26 mouse cellular contexts compared by ENCODE assay signal in the genomic region with DNA sequence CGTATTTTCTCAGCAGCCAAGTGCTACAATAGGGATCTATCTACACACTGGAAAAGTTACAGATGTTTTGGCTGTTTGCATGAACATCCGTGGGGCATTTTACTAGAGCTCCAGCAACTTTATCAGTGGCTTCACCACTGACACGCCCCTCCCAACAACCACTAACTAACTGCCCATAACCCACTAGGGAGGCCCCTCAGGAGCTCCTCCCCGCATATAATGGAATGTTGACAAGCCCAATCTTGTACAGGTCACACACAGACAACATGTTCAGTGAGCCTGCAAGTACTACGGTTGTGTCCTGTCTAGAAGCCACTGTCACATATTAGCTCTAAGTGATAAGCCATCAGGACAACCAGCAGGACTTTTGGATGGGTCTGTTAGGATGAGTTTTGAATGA. TPM values are rescaled to one million over a fixed set of nuclear protein-coding genes. Genes with fewer than 3 reads are reported as not detected.
DNase-seq lines count a peak whose midpoint lies in the region; ATAC-seq and TF ChIP-seq lines count a peak whose summit lies in the region.
"Had no signal": no experiment of that assay in that cellular context is flagged by ENCODE, and none has a peak within 500 bp of the region (broad histone marks: within the 10 kb centered on the region; RNA-seq: fewer than 3 reads in every experiment).

No protein-coding gene starts in this region.

- H3K9ac ChIP-seq in midbrain, embryonic 11.5 days (ENCODE audit: low read length): no peak overlapping the region
- no peak overlapping the region for H3K9ac ChIP-seq in midbrain, postnatal 0 days (replicated peaks; ENCODE audit: low read length, poor library complexity, severe bottlenecking)
- H3K9ac ChIP-seq in liver, embryonic 12.5 days: no peak overlapping the region
- no peak overlapping the region for H3K9ac ChIP-seq in liver, postnatal 0 days (replicated peaks)
- no peak overlapping the region for H3K9ac ChIP-seq in stomach, postnatal 0 days (ENCODE audit: low read length)
- H3K9ac ChIP-seq: forebrain, embryonic 13.5 days; intestine, embryonic 15.5 days; limb, embryonic 15.5 days; stomach, embryonic 15.5 days had no signal

- 88% methylated on average over 5 of the region's 5 CpGs for WGBS in midbrain, embryonic 11.5 days
- WGBS in midbrain, postnatal 0 days: 88% methylated on average over 5 of the region's 5 CpGs
- 23% methylated on average over 5 of the region's 5 CpGs for WGBS in liver, embryonic 12.5 days (ENCODE audit: insufficient replicate concordance)
- WGBS in liver, postnatal 0 days (ENCODE audit: insufficient replicate concordance): 50% methylated on average over 5 of the region's 5 CpGs
- 56% methylated on average over 5 of the region's 5 CpGs for WGBS in stomach, postnatal 0 days

- H3K4me1 ChIP-seq in midbrain, embryonic 11.5 days (ENCODE audit: control insufficient read depth, insufficient read depth, low read length): no peaks in the 10 kb centered on the region; the same call in 1 of the 2 replicates
- H3K4me1 ChIP-seq in midbrain, postnatal 0 days (ENCODE audit: insufficient read depth, low read length): no peaks in the 10 kb centered on the region
- peaks cover 55% of the 10 kb centered on the region for H3K4me1 ChIP-seq in liver, embryonic 12.5 days
- peaks cover 22% of the 10 kb centered on the region for H3K4me1 ChIP-seq in liver, postnatal 0 days (ENCODE audit: insufficient read depth)
- H3K4me1 ChIP-seq in stomach, postnatal 0 days (replicated peaks; ENCODE audit: control insufficient read depth, insufficient read depth): 0 out of 2 replicates have a peak, but pooled peaks cover 2% of the 10 kb centered on the region
- H3K4me1 ChIP-seq: limb, embryonic 10.5 days had no signal

- H3K27me3 ChIP-seq in midbrain, embryonic 11.5 days (ENCODE audit: control insufficient read depth, insufficient read depth, low read length): no peaks in the 10 kb centered on the region
- no peaks in the 10 kb centered on the region for H3K27me3 ChIP-seq in midbrain, postnatal 0 days (ENCODE audit: insufficient read depth, low read length)
- H3K27me3 ChIP-seq in liver, embryonic 12.5 days (replicated peaks): no peaks in the 10 kb centered on the region
- H3K27me3 ChIP-seq in liver, postnatal 0 days (ENCODE audit: insufficient read depth, low read length): no peaks in the 10 kb centered on the region
- no peaks in the 10 kb centered on the region for H3K27me3 ChIP-seq in stomach, postnatal 0 days (ENCODE audit: control insufficient read depth, insufficient read depth, low read length)
- H3K27me3 ChIP-seq: forebrain, embryonic 13.5 days; intestine, embryonic 15.5 days; limb, embryonic 15.5 days; megakaryocyte, embryonic 14.5 days; stomach, embryonic 15.5 days had no signal

- ATAC-seq in midbrain, embryonic 11.5 days (ENCODE audit: low FRiP score): no peak
- ATAC-seq in midbrain, postnatal 0 days (ENCODE audit: low FRiP score): no peak
- peak; percentile 85 for ATAC-seq in liver, embryonic 12.5 days
- peak; percentile 48 for ATAC-seq in liver, postnatal 0 days
- no peak for ATAC-seq in stomach, postnatal 0 days (ENCODE audit: low FRiP score, low TSS enrichment)
- no peak for ATAC-seq in monocyte, adult 5-6 weeks (replicated peaks; ENCODE audit: insufficient number of reproducible peaks, low FRiP score, low TSS enrichment, poor library complexity, severe bottlenecking)
- ATAC-seq: forebrain, embryonic 13.5 days; hindbrain, postnatal 0 days; intestine, embryonic 15.5 days had no signal

- H3K9me3 ChIP-seq in midbrain, embryonic 11.5 days (ENCODE audit: control insufficient read depth, low read length): no peaks in the 10 kb centered on the region; the same call in 1 of the 2 replicates
- H3K9me3 ChIP-seq in midbrain, postnatal 0 days (ENCODE audit: low read length): no peaks in the 10 kb centered on the region
- H3K9me3 ChIP-seq in liver, embryonic 12.5 days (replicated peaks): no peaks in the 10 kb centered on the region
- no peaks in the 10 kb centered on the region for H3K9me3 ChIP-seq in liver, postnatal 0 days (ENCODE audit: low read length)
- H3K9me3 ChIP-seq in stomach, postnatal 0 days (ENCODE audit: control insufficient read depth, low read length): no peaks in the 10 kb centered on the region
- H3K9me3 ChIP-seq: intestine, embryonic 15.5 days; limb, embryonic 10.5 days; limb, embryonic 15.5 days; megakaryocyte, embryonic 14.5 days; stomach, embryonic 15.5 days had no signal

- no peak overlapping the region for H3K4me3 ChIP-seq in midbrain, embryonic 11.5 days (ENCODE audit: low read depth, low read length)
- no peak overlapping the region for H3K4me3 ChIP-seq in midbrain, postnatal 0 days (ENCODE audit: low read depth, low read length)
- no peak overlapping the region for H3K4me3 ChIP-seq in liver, embryonic 12.5 days
- H3K4me3 ChIP-seq in liver, postnatal 0 days (ENCODE audit: low read depth, low read length): no peak overlapping the region
- H3K4me3 ChIP-seq in stomach, postnatal 0 days (ENCODE audit: low read depth, low read length): no peak overlapping the region
- H3K4me3 ChIP-seq: forebrain, embryonic 13.5 days; intestine, embryonic 15.5 days; limb, embryonic 10.5 days; limb, embryonic 15.5 days; megakaryocyte, embryonic 14.5 days; stomach, embryonic 15.5 days had no signal

- no peak overlapping the region for H3K4me2 ChIP-seq in midbrain, embryonic 11.5 days
- H3K4me2 ChIP-seq in midbrain, postnatal 0 days (ENCODE audit: low read depth, low read length, poor library complexity, severe bottlenecking): no peak overlapping the region
- H3K4me2 ChIP-seq in liver, embryonic 12.5 days: peak overlapping the region; percentile 50
- no peak overlapping the region for H3K4me2 ChIP-seq in liver, postnatal 0 days (ENCODE audit: low read depth, low read length)
- no peak overlapping the region for H3K4me2 ChIP-seq in stomach, postnatal 0 days (replicated peaks; ENCODE audit: low read depth)
- H3K4me2 ChIP-seq: forebrain, embryonic 13.5 days; intestine, embryonic 15.5 days; limb, embryonic 15.5 days; stomach, embryonic 15.5 days had no signal

- TF ChIP-seq EP300 in liver, postnatal 0 days (IDR thresholded peaks at IDR 0.05; ENCODE audit: low read depth): no peak
- no peak for TF ChIP-seq EP300 in stomach, postnatal 0 days (optimal IDR thresholded peaks at IDR 0.05)

- no peaks in the 10 kb centered on the region for H3K36me3 ChIP-seq in midbrain, embryonic 11.5 days (ENCODE audit: control insufficient read depth, insufficient read depth, low read length)
- H3K36me3 ChIP-seq in midbrain, postnatal 0 days (ENCODE audit: insufficient read depth, low read length): 0 out of 2 replicates have a peak, but pooled peaks cover 3% of the 10 kb centered on the region
- H3K36me3 ChIP-seq in liver, embryonic 12.5 days: peaks cover 5% of the 10 kb centered on the region
- peaks cover 3% of the 10 kb centered on the region; the same call in 1 of the 2 replicates for H3K36me3 ChIP-seq in liver, postnatal 0 days (replicated peaks; ENCODE audit: insufficient read depth, low read length)
- no peaks in the 10 kb centered on the region; the same call in 1 of the 2 replicates for H3K36me3 ChIP-seq in stomach, postnatal 0 days (ENCODE audit: control insufficient read depth, insufficient read depth, low read length)
- H3K36me3 ChIP-seq: intestine, embryonic 15.5 days; limb, embryonic 15.5 days; stomach, embryonic 15.5 days had no signal

- DNase-seq in midbrain, embryonic 11.5 days (ENCODE audit: low spot score, missing footprints): peak; percentile 31
- DNase-seq in midbrain, postnatal 0 days (ENCODE audit: low spot score): no peak
- no peak for DNase-seq in liver, postnatal 0 days
- no peak for DNase-seq in stomach, postnatal 0 days (ENCODE audit: low spot score)
- DNase-seq in frontal cortex, postnatal 14 days (ENCODE audit: low spot score in 2 of 2): no peak
- DNase-seq: adrenal gland, postnatal 25 days; cerebellum, adult 18-20 months; cerebellum, postnatal 14 days; gastrocnemius, postnatal 25 days; heart, postnatal 14 days; kidney, adult 8-10 months; kidney, postnatal 10 days; layer of hippocampus, adult 9-11 months; lung, postnatal 36 days; midbrain, embryonic 14.5 days; right cerebral cortex, postnatal 25 days; thymus, postnatal 14 days had no signal

- TF ChIP-seq CTCF in midbrain, postnatal 0 days (IDR thresholded peaks at IDR 0.05): no peak
- no peak for TF ChIP-seq CTCF in liver, postnatal 0 days (IDR thresholded peaks at IDR 0.05; ENCODE audit: low read depth)
- TF ChIP-seq CTCF in stomach, postnatal 0 days (IDR thresholded peaks at IDR 0.05; ENCODE audit: low read depth): no peak

- H3K27ac ChIP-seq in midbrain, embryonic 11.5 days (ENCODE audit: low read depth, low read length): no peak overlapping the region
- H3K27ac ChIP-seq in midbrain, postnatal 0 days (ENCODE audit: low read depth, low read length): no peak overlapping the region
- peak overlapping the region; percentile 67 for H3K27ac ChIP-seq in liver, embryonic 12.5 days
- no peak overlapping the region for H3K27ac ChIP-seq in liver, postnatal 0 days (ENCODE audit: low read depth)
- no peak overlapping the region for H3K27ac ChIP-seq in stomach, postnatal 0 days (replicated peaks)
- H3K27ac ChIP-seq: forebrain, embryonic 13.5 days; hindbrain, postnatal 0 days; intestine, embryonic 15.5 days; limb, embryonic 10.5 days; limb, embryonic 15.5 days; stomach, embryonic 15.5 days had no signal

RNA-seq across cellular contexts. Expression of a gene that starts 18.8 kb away (rescaled TPM):
- polyA plus RNA-seq in midbrain, embryonic 11.5 days (2014; fragmentation: Nextera tagmentation; extraction: Ambion mirVana): 22.3 and 24.7 TPM in 2 replicates
- total RNA-seq in midbrain, postnatal 0 days (2014; rRNA removed): 32.9 and 45.7 TPM in 2 replicates
- 20.5 and 22.8 TPM in 2 replicates for polyA plus RNA-seq in midbrain, postnatal 0 days (2015; fragmentation: Nextera tagmentation; extraction: Ambion mirVana)
- 7.9 and 8.0 TPM in 2 replicates for polyA plus RNA-seq in liver, embryonic 12.5 days (2016; fragmentation: Nextera tagmentation; extraction: Ambion mirVana)
- polyA plus RNA-seq in liver, postnatal 0 days (2015; fragmentation: Nextera tagmentation; extraction: Ambion mirVana): 4.9 and 6.5 TPM in 2 replicates
- polyA plus RNA-seq in stomach, postnatal 0 days (2015; fragmentation: Nextera tagmentation; extraction: Ambion mirVana): 8.3 and 8.9 TPM in 2 replicates
- 18.1 to 30.8 TPM (median 25.0 TPM) in 3 replicates for total RNA-seq in monocyte, adult 5-6 weeks (2017)

Comparison
In these comparisons a context has a peak if more than half of its experiments do, and no peak if none do; other contexts are left out.
1. ATAC-seq: peak in liver, embryonic 12.5 days (single experiment) and liver, postnatal 0 days (single experiment); none in midbrain, embryonic 11.5 days (single experiment), midbrain, postnatal 0 days (single experiment), stomach, postnatal 0 days (single experiment) and monocyte, adult 5-6 weeks (single experiment).